Mouse (Mus musculus) small intestine, adult 2 months (tissue): ENCODE measurements at regions not wholly inside any gene's neighbourhood (a gene's known extent, or its start where the extent isn't known, plus 50 kb on each side); places are given as distances from the start of the nearest gene placed in this dataset.

Experiments
- CTCF ChIP-seq: fragments of 200-500 bp; IDR thresholded peaks from 2 replicates; pipeline ENCODE4 v1.5.1; 2012; ENCODE audit warnings: low read depth, mild to moderate bottlenecking, control low read depth, inconsistent platforms, low read length, moderate library complexity, mixed read lengths; ENCODE audit not compliant: insufficient replicate concordance, insufficient read length; ENCODE audit errors: extremely low read depth
- POLR2A ChIP-seq: fragments of 200-500 bp; IDR thresholded peaks from 2 replicates; pipeline ENCODE4 v1.6.1; 2012; ENCODE audit warnings: low read depth, mild to moderate bottlenecking, control low read depth, inconsistent platforms, low read length, moderate library complexity

DNA sequence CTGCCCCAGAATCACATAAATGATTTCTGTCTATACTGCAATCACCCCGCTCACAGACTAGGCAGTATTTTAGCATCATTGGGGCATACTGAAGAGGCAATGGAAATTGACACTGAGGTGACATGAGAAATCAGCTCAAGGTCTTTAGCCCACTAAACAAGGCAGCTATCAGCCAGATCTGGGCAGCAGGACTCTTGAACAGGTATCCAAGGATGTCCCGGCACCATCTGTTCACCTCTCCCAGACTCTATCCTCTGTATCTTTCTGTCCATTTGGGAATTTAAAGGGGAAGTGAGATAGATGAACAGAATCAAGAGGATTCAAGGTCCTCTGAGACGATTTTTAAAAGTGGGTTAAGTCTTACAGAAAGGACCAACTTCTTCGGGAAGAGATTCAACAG lies 112.1 kb downstream of the Pttg1 start:
- TF ChIP-seq CTCF: no peak
- TF ChIP-seq POLR2A: no peak
